Mouse (Mus musculus): Measurements from ENCODE around the gene Dus3l.

The Dus3l gene

GRCm38 (mm10) chr17:56764474-56765354 lies at the start of gene Dus3l:
Gene Dus3l (plus strand): TSS chr17:56764757.
- peak; percentile 90 for DNase-seq (ENCODE audit: low read depth, low spot score)

- no peak for DNase-seq (ENCODE audit: low read depth, low spot score)
Measured at GRCm38 (mm10) chr17:56715360-56715759, 49.2 kb upstream of the Dus3l start.

- DNase-seq (ENCODE audit: low read depth, low spot score) = no peak
Measured at GRCm38 (mm10) chr17:56715914-56716654, 48.5 kb upstream of the Dus3l start.

GRCm38 (mm10) chr17:56716655-56717362 lies 47.7 kb upstream of the Dus3l start:
- peak; percentile 99 for DNase-seq (ENCODE audit: low read depth, low spot score)

- peak; percentile 99 for DNase-seq (ENCODE audit: low read depth, low spot score)
Measured at GRCm38 (mm10) chr17:56717363-56718058, 47.0 kb upstream of the Dus3l start, which contains the start of the genes Ndufa11 and Vmac. Gene Ndufa11 (plus strand): TSS chr17:56717767. Gene Vmac (minus strand): TSS chr17:56718022.

- DNase-seq (ENCODE audit: low read depth, low spot score) = peak; percentile 70
Measured at GRCm38 (mm10) chr17:56722441-56722840, 42.1 kb upstream of the Dus3l start.

- DNase-seq (ENCODE audit: low read depth, low spot score) = no peak
Measured at GRCm38 (mm10) chr17:56723419-56724161, 41.0 kb upstream of the Dus3l start.

GRCm38 (mm10) chr17:56727029-56727649 lies 37.4 kb upstream of the Dus3l start:
- DNase-seq (ENCODE audit: low read depth, low spot score) = no peak

GRCm38 (mm10) chr17:56727659-56728058 lies 36.9 kb upstream of the Dus3l start:
- DNase-seq (ENCODE audit: low read depth, low spot score) = no peak

- no peak for DNase-seq (ENCODE audit: low read depth, low spot score)
Measured at GRCm38 (mm10) chr17:56728117-56728516, 36.4 kb upstream of the Dus3l start.

GRCm38 (mm10) chr17:56729151-56729550 lies 35.4 kb upstream of the Dus3l start:
- DNase-seq (ENCODE audit: low read depth, low spot score) = no peak

- no peak for DNase-seq (ENCODE audit: low read depth, low spot score)
Measured at GRCm38 (mm10) chr17:56729656-56730055, 34.9 kb upstream of the Dus3l start.

- no peak for DNase-seq (ENCODE audit: low read depth, low spot score)
Measured at GRCm38 (mm10) chr17:56736534-56736933, 28.0 kb upstream of the Dus3l start.

GRCm38 (mm10) chr17:56738221-56738620 lies 26.3 kb upstream of the Dus3l start:
- no peak for DNase-seq (ENCODE audit: low read depth, low spot score)

- DNase-seq (ENCODE audit: low read depth, low spot score) = no peak
Measured at GRCm38 (mm10) chr17:56740118-56740787, 24.3 kb upstream of the Dus3l start.

- no peak for DNase-seq (ENCODE audit: low read depth, low spot score)
Measured at GRCm38 (mm10) chr17:56740788-56741160, 23.8 kb upstream of the Dus3l start.

GRCm38 (mm10) chr17:56744173-56744572 lies 20.4 kb upstream of the Dus3l start:
- no peak for DNase-seq (ENCODE audit: low read depth, low spot score)

GRCm38 (mm10) chr17:56751404-56752072 lies 13.0 kb upstream of the Dus3l start:
- DNase-seq (ENCODE audit: low read depth, low spot score) = no peak

- no peak for DNase-seq (ENCODE audit: low read depth, low spot score)
Measured at GRCm38 (mm10) chr17:56753452-56753851, 11.1 kb upstream of the Dus3l start.

Measured in skeletal muscle tissue, adult 2 months (tissue).